Mouse (Mus musculus): ENCODE results near the gene Cyp2u1. TPM values are rescaled to one million over a fixed set of nuclear protein-coding genes. Genes with fewer than 3 reads are reported as not detected.
A peak's percentile ranks its signal among the peaks of the same experiment; 100 is the strongest.

Gene Cyp2u1
- total RNA-seq, 2 experiments from 2014 or later: 13.5 to 28.2 TPM

DNA sequence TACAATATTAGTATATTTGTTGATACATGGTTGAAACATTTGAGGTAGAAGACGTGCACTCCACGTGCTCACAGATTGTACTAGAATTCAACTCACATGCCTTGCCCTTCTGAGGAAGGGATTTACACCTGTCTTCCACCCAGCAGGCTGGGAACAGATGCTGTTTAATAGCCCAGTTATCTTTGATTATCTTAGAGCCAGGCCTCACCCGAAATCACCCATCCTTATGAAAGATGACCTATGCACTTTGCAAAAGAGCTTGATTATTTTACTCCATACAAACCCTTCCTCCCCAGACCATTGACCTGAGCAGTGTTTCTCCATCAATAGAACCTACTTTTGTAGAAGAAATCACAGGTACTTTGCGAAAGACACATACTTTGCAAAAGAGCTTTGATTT lies 7.5 kb upstream of the Cyp2u1 start:
- no peak for DNase-seq (ENCODE audit: low spot score in 2 of 2)

DNA sequence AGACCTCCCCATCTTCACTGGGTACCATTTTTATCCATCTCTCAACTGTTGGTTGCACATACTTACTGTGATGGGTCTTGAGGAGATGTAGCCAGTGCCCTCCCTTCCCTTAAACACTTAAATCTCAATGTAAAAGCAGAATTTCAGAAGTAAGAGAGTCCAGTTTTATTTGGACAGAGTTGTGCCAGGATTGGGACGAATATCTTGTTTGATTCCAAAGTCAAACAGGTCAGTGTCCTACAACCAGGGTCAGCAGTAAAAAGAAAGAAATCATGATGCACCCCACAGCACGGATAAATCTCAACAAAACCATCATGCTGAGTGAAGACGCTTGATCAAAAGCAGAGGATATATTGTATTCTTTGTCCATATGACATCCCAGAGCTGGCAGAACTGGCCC lies 4.8 kb upstream of the Cyp2u1 start:
- DNase-seq (ENCODE audit: low spot score in 2 of 2): no peak

DNA sequence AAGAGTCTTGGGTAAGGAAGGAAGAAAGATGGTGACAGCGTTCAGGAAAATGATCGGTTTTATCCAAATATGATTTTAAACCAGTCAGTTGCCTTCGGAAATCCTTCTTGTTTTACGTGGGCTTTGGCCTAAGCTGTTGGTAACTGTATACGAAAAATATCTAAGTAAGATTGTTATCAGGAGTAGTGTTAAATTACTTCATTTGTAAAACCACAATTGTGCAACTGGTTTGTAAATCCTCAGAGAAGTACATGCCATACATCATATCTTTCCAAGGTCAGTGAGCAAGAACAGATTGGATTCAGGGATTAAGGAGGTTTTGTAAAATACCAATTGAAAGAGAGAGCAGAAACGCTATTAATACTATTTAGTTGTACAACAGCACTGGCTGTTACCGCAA lies 3.2 kb upstream of the Cyp2u1 start:
- DNase-seq (ENCODE audit: low spot score in 2 of 2): no peak

DNA sequence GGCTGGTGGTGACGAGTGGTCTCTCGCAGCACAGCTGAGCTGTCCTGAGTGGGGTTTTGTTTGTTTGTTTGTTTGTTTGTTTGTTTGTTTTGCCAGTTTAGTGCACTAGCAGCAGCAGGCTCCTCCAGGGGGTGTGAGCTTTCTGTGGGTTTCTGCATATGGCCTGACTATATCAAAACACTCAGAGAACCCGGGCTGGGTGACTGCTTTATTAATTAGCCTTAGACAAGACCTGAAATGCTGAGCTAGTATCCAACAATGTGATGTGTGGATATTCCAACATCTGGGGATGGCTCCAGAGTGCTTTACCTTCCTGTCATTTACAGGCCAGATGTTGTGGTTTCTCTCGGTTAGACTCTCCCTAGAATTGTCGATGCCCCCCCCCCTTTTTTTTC lies 290 bp upstream of the Cyp2u1 start:
- no peak for DNase-seq (ENCODE audit: low spot score in 2 of 2)

DNA sequence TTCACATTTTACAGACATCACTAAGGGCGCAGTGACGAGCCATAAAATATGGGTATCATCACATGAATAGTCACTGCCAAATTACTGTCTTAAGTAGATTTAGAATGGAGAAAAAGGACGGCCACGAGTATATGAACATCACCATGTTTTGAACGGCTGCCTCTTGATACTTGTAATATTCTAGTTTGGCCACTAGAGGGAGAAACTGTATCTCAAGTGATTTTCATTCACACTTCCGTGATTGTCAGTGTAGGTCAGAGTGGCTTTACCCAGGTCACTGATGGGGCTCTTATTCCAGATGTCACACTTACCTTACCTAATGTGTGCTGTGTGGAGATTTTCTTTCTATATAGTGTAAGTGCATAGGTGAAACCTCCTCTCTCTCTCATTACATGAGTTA lies 3.1 kb downstream of the Cyp2u1 start:
- no peak for DNase-seq (ENCODE audit: low spot score in 2 of 2)

DNA sequence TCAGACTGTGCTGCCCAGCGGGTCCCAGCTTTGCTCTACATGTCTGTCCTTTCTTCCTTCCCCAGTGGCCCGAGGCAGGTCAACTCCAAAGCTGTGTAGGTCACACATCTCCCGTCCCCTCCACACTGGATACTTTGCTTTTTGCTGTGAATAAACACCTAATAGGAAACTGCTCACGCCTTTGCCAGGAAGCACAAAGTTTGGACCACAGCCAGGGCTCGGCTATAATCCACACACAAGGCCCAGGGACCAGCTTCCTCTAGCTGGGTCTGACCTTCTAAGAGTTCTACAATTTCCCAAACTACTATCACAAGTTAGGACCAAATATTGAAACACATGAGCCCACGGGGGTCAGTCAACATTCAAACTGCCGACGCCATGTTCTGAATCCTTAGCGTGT lies 3.9 kb downstream of the Cyp2u1 start:
- DNase-seq (ENCODE audit: low spot score in 2 of 2): no peak

DNA sequence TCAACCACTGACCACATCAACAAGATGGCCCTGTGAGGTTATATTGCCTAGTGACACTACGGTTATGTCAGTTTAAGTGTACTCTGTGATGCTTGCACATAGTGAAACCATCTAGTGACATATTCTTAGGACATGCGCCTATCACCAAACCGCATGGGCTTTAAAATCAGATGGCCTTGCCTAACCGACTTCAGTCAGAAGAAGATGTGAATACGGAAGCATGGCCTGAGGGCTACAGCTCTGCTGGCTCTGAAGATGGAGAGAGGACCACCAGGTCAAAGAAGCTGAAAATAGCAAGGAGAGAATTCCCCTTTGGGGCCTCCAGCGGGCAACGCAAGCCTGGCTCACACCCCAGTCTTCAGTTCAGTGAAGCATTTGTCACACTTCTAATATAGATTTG lies 6.1 kb downstream of the Cyp2u1 start:
- DNase-seq (ENCODE audit: low spot score in 2 of 2): no peak

DNA sequence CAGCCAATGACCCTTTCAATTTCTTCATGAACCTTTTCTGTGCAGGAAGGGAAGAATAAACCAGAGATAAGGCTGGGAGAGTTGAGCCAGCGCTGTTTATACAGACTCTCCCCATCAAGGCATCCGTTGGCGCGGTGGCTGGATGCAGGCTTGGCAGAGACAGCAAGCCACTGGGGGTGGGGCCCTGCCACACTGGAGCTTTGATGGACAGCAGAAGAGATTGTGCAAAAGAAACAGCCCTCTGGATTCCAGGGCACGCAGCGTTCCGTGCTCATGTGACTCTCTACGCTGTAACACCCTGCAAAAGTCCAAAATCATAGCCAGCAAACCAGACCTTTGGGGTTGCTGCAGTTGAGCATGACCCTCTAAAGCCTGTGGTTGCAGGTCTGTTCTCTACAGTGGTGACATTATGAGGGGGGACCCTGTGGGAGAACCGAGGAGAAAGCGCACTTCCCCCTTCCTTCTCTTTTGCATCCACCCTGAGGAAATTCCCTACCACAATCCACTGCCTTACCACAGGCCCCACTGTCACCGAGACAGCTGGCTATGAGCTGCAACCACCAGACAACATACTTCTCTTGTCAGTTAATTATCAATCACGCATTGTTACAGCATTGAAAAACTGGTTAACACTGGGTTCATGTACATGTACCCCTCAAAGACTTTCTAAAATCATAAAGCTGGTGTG lies 7.4 kb downstream of the Cyp2u1 start:
- DNase-seq (ENCODE audit: low spot score in 2 of 2): no peak

DNA sequence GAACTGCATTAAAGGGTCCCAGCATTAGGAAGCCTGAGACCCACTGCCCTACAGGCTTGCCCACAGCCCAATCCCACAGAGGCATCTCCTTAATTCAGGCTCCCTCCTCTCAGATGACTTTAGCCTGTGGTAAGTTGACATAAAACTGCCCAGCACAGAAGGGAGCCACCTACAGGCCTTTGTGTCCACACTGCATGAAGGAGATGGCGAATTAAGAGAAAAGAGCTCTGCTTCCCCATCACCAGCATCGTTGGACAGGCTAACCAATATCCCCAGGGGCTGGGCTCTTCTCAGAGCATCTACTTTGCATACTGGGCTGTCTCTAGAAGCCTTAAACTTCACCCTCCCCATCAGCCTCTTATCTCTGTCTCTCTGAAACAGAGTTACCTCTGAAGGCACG lies 8.5 kb downstream of the Cyp2u1 start:
- DNase-seq (ENCODE audit: low spot score in 2 of 2): no peak

DNA sequence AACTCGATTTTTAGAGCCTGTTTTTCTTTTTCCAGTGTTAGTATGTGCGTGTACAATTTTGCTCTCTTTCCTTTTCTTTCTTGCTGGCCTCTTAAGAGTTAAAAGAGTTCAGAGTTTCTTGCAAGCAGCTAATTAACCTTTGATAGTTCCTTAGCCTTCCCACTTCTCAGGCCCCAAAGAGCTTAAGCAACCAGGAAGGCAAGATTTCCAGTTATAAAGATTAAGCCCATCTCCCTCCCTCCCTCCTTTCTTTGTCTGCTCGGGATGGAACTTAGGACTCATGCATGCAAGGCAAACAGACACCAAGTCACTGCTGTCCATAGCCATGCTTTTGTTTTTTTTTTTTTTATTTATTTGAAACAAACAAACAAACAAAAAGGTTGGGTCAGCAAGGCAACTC lies 10.1 kb downstream of the Cyp2u1 start:
- no peak for DNase-seq (ENCODE audit: low spot score in 2 of 2)

DNA sequence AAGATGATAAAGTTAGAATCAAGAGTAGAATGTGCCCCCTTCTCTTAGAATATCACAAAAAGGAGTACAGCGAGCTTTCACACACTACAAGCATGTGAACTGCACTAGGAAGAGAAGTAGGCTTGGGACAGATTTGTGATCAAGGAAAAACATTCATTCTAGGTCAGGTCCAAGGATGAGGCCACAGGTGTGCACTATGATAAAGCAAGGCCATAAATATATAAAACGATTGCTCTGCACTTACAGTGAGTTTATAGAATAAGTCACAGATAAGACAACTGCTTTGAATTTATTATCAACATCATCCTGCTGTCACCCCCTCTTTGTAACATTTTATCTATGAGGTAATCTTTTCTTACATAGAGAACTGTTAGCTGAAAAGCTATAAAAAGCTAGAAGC lies 10.7 kb downstream of the Cyp2u1 start:
- no peak for DNase-seq (ENCODE audit: low spot score in 2 of 2)

DNA sequence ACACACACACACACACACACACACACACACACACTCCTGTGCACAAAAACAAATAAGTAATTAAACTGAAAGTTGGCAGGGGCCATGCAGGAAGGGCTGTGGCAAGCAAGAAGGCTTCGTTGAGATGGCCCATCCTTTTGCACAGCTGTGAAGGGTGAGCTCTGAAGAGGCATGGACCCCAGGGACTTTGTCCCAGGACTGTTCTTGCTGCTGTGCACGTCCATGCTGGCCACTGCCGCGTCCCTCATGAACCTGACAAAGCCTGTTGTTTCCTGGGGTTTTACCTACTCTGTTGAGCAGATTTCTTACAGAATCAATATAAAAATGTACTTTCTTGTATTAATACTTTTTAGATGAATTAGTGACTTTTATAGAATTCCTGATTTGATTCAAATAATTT lies 11.1 kb downstream of the Cyp2u1 start:
- DNase-seq (ENCODE audit: low spot score in 2 of 2): no peak

DNA sequence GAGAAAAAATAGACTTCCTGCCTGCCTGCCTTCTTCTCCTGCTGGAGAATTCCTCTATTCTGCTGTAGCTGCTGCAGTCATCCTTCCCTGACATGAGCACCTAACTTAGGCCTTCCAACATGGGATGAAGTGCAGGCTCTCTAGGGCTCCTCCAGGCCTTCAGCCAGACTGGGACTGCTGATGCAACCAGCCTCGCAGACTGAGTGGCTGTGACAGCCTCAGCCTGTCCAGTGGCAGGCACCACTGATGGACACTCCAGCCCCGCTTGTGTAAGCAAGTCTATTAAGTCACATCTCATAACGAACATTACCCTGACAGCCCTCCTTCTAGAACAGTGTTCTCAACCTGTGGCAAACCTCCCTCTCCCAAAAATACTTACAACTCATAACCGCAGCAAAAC lies 28.9 kb downstream of the Cyp2u1 start:
- DNase-seq (ENCODE audit: low spot score in 2 of 2): no peak

DNA sequence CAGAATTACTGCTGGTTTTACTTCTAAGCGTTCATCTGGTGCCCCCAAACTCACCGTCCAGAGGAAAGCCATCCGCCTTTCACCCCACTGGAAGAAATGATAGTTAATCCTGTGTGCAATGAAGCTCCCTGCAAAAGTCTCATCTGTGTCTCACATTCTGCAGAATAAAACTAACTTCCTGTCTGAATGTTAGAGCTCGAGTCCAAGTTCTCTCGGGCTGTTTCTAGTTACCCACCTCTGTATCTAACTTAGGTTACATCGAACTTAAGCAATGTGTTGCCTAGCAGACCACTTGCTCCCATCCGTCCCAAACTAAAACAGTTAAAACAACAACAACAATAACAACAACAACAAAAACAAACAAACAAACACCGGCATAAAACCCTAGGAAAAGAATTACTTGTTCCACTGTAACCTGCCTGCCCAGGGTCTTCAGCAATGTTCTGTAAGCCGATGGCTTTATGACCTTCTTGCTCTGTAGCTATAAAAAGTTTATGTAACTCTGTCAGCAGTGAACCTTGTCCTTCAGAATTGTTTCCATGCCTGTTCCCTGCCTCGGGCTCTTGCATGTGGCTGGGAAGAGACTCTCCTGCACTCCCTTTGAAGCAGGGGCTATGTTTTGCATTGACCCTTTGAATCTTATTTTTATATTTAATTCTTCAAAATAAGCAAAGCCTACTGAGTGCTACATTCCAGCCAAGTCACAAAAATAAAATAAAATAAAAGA lies 30.5 kb downstream of the Cyp2u1 start:
- DNase-seq (ENCODE audit: low spot score in 2 of 2): no peak

DNA sequence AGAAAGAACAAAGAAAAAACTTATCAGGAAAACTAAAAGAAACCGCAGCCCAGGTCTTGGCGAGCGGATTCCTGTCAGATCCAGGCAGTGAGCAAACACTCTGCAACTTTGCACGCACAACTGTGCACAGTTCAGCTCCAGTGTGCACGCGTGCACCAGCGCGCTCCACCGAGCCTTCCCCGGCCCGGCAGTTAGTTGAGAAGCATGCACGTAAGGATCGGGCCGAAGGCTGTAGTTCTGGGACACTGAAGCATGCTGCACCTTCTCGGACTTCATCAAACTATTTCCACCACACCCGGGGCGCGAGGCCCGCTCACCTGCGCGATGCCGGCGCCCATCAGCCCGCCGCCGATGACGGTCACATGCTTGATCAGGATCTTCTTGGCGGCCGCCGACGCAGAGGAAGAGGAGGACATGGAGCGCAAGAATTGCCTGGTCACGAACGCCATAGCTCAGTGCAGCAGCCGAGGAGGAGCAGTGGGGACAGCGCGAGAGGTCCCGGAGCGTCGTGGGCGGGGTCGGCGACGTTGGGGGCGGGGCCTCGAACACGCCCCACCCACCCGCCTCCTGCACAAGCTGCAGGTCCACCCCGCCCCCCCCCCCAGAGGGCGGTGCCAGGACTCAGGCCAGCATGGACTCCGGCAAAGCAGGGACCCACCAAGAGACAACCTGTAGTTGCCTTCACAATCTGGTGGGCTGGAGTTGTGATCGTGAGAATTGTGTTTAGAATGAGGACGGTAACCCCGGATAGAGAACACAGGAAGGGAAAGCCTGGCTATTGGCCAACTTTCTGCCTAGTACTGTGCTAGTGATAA lies 31.3 kb downstream of the Cyp2u1 start, which contains the start of gene Hadh:
Gene Hadh (minus strand): TSS at position 543 of the 815 bp plus-strand sequence.
- peak; percentile 82 to 84 for DNase-seq (ENCODE audit: low spot score in 2 of 2)

DNA sequence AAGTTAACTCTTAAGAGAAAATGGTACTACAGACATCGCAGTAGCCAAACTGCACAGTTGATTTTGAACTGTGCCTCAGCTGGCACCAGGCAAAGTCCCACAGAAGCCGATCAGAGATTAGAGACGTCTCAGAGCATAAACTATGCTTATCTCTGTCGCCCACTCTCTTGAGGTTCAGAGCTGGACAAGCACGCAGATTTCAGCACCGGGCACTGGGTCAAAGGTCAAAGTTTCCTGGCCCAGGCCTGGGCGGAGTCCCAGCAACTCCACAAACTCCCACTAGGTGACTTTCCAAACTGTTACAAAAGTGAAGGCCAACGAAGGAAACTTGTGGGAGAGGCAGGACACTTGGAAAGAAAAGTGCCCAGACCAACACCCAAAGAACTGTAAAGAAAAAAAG lies 31.9 kb downstream of the Cyp2u1 start:
- DNase-seq (ENCODE audit: low spot score in 2 of 2): peak; percentile 54 to 63

DNA sequence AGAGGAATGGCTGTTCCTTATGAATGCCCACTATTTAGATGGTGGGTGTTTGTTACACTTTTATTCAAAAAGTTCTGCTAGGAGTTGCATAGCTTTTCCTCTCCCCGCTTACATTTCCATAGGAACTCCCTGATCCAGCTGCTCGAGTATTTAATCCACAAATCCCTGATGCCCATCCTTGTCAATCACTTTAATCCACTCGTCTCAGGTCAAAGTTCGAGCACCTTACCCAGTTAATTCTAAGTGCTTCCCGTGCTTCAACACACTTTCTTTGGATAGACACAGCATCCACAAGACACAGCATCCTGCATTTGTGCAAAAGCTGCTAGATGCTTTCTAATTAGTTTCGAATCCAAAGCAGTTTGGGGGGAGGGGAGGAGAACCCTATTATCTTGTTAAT lies 32.6 kb downstream of the Cyp2u1 start:
- DNase-seq (ENCODE audit: low spot score in 2 of 2): no peak

DNA sequence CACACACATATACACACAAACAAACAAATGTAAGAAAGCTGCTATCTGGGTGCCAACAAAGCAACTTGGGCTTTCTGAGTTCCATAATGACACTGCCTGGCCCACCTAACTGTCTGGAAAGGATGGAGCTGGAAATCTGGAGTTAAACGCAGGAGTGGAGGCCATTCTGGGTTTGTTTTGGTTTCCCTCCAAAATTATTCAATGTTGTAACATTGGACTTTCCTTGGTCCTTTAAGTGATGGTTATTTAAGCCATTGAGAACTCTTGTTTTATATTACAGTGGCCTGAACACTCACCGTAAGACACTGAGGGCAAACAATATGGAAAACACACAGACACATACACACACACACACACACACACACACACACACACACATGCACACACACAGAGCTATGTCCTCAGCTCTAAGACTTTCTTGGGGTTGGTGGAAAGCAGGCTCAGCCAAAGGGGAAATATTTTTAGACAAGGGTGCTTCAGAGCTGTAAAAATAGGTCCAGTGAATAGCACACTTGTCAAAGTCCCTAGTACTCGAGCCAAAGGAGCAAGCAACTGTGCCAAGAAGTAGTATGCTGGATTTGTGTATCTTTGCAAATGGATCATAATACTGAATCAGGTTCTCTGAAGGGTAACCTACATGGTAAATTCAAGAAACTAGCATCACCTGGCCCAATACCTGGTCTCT lies 36.5 kb downstream of the Cyp2u1 start:
- DNase-seq (ENCODE audit: low spot score in 2 of 2): no peak

DNA sequence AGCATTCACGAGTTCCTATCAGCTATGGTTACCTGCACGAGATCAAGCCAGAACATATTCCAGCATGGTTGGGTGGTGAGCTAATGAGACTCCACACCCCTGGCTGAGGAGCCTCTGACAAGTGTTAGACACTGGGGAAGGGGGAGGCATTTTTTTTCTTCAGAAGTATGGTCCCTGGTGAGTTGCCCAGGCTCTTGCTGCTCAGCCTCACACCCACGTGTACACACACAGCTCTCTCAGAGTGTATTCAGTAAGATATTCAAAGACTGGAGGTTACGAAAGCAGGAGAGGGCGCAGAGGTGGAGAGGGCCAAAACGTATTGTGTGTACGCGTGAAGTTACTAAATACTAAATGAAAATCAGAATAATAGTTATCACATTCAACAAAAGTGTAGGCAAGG lies 37.5 kb downstream of the Cyp2u1 start:
- no peak for DNase-seq (ENCODE audit: low spot score in 2 of 2)

DNA sequence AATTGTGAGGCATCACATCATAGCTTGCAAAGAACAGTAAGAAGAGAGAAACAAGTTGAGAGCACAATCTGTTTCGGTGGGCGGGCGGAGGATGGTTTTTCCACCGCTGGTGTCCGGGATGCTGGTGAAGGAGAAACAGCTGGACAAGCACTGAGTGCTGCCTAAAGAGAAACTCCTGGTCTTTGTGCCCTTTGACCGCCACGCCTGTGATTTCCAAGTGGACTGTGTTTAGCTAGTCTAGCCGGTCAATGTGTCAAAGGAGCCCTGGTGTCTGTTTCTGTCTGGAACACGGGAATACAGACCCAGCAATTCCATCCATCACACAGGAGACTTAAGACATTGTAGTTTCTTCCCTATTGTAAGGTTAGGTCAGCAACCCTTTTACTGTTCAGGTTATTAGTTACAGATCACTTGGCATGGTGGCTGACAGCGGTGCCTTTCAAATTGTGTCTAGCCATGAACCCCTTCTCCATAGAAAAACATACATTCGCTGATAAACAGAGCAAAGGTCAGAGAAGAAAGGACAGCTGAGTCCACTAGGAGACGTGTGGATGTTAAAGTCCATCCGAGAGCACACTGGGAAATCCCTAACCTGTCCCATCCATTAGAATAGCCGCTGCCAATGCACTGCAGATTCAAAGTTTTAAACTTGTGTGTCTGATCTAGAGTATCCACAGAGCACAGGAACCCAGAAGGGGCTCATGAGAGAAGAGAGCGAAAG lies 39.1 kb downstream of the Cyp2u1 start:
- no peak for DNase-seq (ENCODE audit: low spot score in 2 of 2)

DNA sequence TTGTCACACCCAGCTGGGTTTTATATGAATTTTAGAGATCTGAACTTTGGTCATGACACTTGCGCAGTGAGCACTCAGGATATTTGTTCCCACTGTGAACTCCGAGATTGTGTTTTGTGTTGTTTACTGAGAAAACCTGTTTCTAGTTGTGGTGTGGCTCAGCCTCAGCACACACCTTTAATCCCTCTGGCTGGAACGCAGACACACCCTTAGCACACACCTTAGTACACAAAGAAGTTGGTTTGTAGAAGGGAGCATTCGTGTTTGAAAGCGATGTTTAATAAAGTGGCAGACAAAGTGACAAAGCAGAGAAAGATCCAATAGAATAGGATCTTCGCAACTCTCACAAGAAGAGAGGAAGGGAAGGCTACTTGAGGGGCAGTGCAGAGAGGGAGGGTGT lies 42.6 kb downstream of the Cyp2u1 start:
- no peak for DNase-seq (ENCODE audit: low spot score in 2 of 2)
